In genomic region chr3:121890563-121890962, GRCm38 (mm10) we compare ENCODE assay signal across 9 mouse cellular contexts.
DNase-seq lines count a peak whose midpoint lies in the region; ATAC-seq lines count a peak whose summit lies in the region.
"Had no signal": no experiment of that assay in that cellular context is flagged by ENCODE, and none has a peak within 500 bp of the region (broad histone marks: within the 10 kb centered on the region; RNA-seq: fewer than 3 reads in every experiment).

No protein-coding gene starts in this region.

- no peaks in the 10 kb centered on the region for H3K27me3 ChIP-seq in heart, embryonic 14.5 days (ENCODE audit: control insufficient read depth, insufficient read depth, low read length)
- peaks cover 8% of the 10 kb centered on the region for H3K27me3 ChIP-seq in megakaryocyte, embryonic 14.5 days (replicated peaks)
- H3K27me3 ChIP-seq: liver, embryonic 13.5 days had no signal

- 15% methylated on average over 5 of the region's 5 CpGs for WGBS in heart, embryonic 14.5 days

- H3K27ac ChIP-seq in heart, embryonic 14.5 days (replicated peaks in 1 of 2; ENCODE audit: control insufficient read depth in 1 of 2, insufficient read depth in 1 of 2, low read depth in 2 of 2, low read length in 2 of 2), result peak overlapping the region; percentile 72 to 81
- H3K27ac ChIP-seq: liver, embryonic 13.5 days had no signal

- peaks cover 18 to 45% of the 10 kb centered on the region in 2 experiments for H3K4me1 ChIP-seq in heart, embryonic 14.5 days (ENCODE audit: control insufficient read depth in 2 of 2, insufficient read depth in 2 of 2, low read length in 2 of 2)
- peaks cover 20% of the 10 kb centered on the region for H3K4me1 ChIP-seq in megakaryocyte, embryonic 14.5 days

- peak overlapping the region; percentile 67 for H3K4me2 ChIP-seq in heart, embryonic 14.5 days (ENCODE audit: low read length)

- H3K9me3 ChIP-seq in heart, embryonic 14.5 days (ENCODE audit: control insufficient read depth, low read length), result 0 out of 2 replicates have a peak, but pooled peaks cover 2% of the 10 kb centered on the region
- no peaks in the 10 kb centered on the region for H3K9me3 ChIP-seq in megakaryocyte, embryonic 14.5 days
- H3K9me3 ChIP-seq: liver, embryonic 13.5 days had no signal

- no peak for ATAC-seq in heart, embryonic 14.5 days (ENCODE audit: insufficient number of reproducible peaks, insufficient read depth, low FRiP score, low read depth)
- ATAC-seq in frontal cortex, adult (ENCODE audit: low TSS enrichment), result no peak

- peak overlapping the region; percentile 14 to 27; a peak in 3 of 4 replicates for H3K4me3 ChIP-seq in heart, embryonic 14.5 days (ENCODE audit: control insufficient read depth in 1 of 2, insufficient read depth in 1 of 2, low read depth in 1 of 2, low read length in 2 of 2)
- H3K4me3 ChIP-seq in megakaryocyte, embryonic 14.5 days (replicated peaks), result peak overlapping the region; percentile 83
- H3K4me3 ChIP-seq: liver, embryonic 13.5 days had no signal

- peak; percentile 31 for DNase-seq in layer of hippocampus, adult 9-11 months
- DNase-seq in layer of hippocampus, postnatal 14 days (ENCODE audit: low spot score in 2 of 2), result no peak
- DNase-seq in kidney, postnatal 4 days, result peak; percentile 47 to 63
- no peak for DNase-seq in urinary bladder, postnatal 4 days (ENCODE audit: low spot score in 2 of 2)
- DNase-seq in cerebellum, postnatal 14 days, result no peak
- DNase-seq: liver, embryonic 13.5 days had no signal

- H3K36me3 ChIP-seq in heart, embryonic 14.5 days (ENCODE audit: control insufficient read depth, insufficient read depth, low read length), result no peaks in the 10 kb centered on the region
- H3K36me3 ChIP-seq in megakaryocyte, embryonic 14.5 days (replicated peaks; ENCODE audit: low read length), result no peaks in the 10 kb centered on the region
- H3K36me3 ChIP-seq: liver, embryonic 13.5 days had no signal

- peak overlapping the region; percentile 60 for H3K9ac ChIP-seq in heart, embryonic 14.5 days (ENCODE audit: low read length)
- H3K9ac ChIP-seq: liver, embryonic 13.5 days had no signal

Comparison
In these comparisons a context has a peak if more than half of its experiments do, and no peak if none do; other contexts are left out.
1. DNase-seq: peak in layer of hippocampus, adult 9-11 months (single experiment) and kidney, postnatal 4 days (2 of 2); none in layer of hippocampus, postnatal 14 days (0 of 2), urinary bladder, postnatal 4 days (0 of 2) and cerebellum, postnatal 14 days (0 of 2).